Mouse (Mus musculus) CH12.LX (cell line): ENCODE results near the gene Cfdp1. TPM values are rescaled to one million over a fixed set of nuclear protein-coding genes. Genes with fewer than 3 reads are reported as not detected.

Source experiments
- DNase-seq: peaks from one replicate; pipeline ENCODE4 v3.0.0-alpha.2; 2013; ENCODE audit errors: extremely low read depth
- H3K27ac ChIP-seq: 2 replicates; pipeline ENCODE4 v1.5.1; 2012; ENCODE audit warnings: low read depth, mild to moderate bottlenecking, control low read depth, moderate library complexity; ENCODE audit not compliant: insufficient read depth
- H3K27me3 ChIP-seq: replicated peaks from 2 replicates; pipeline ENCODE3; 2012; ENCODE audit warnings: inconsistent platforms
- H3K36me3 ChIP-seq, 2 experiments: replicated peaks in 1 of 2; 2 replicates each; pipeline versions ENCODE3 to v1.6.1; 2012; ENCODE audit warnings: inconsistent platforms in 1 of 2, low read length in 1 of 2, mild to moderate bottlenecking in 1 of 2, mixed read lengths in 1 of 2, moderate library complexity in 1 of 2; ENCODE audit not compliant: control insufficient read depth in 1 of 2, insufficient read depth in 1 of 2
- H3K4me1 ChIP-seq, 2 experiments: 2 replicates each; pipeline ENCODE4 v1.6.1; 2012; ENCODE audit warnings: inconsistent platforms in 1 of 2, moderate library complexity in 1 of 2; ENCODE audit not compliant: insufficient read depth in 2 of 2, control insufficient read depth in 1 of 2
- H3K4me2 ChIP-seq: 2 replicates; pipeline ENCODE4 v1.6.1; 2012; ENCODE audit warnings: low read depth, mild to moderate bottlenecking, control low read depth; ENCODE audit not compliant: poor library complexity, insufficient read depth, severe bottlenecking
- H3K4me3 ChIP-seq, 3 experiments: fragments of 150-350 bp in 1 of 3; sonication (generic) in 1 of 3; replicated peaks in 1 of 3; 2 replicates each; pipeline versions ENCODE3 to v1.5.1; 2011 to 2012; ENCODE audit warnings: low read depth in 2 of 3, low read length in 2 of 3, mild to moderate bottlenecking in 2 of 3, moderate library complexity in 2 of 3, control low read depth in 1 of 3, improper control_type of control experiment in 1 of 3, inconsistent platforms in 1 of 3, mixed read lengths in 1 of 3; ENCODE audit not compliant: poor library complexity in 1 of 3
- H3K79me2 ChIP-seq: replicated peaks from 2 replicates; pipeline ENCODE4 v1.6.1; 2012; ENCODE audit warnings: mild to moderate bottlenecking, moderate library complexity; ENCODE audit not compliant: control insufficient read depth, poor library complexity, insufficient read depth, severe bottlenecking; ENCODE audit errors: extremely low read depth
- H3K9ac ChIP-seq: 2 replicates; pipeline ENCODE4 v1.6.1; 2012; ENCODE audit warnings: low read depth, mild to moderate bottlenecking, control low read depth, moderate library complexity; ENCODE audit not compliant: insufficient read depth
- H3K9me3 ChIP-seq: replicated peaks from 2 replicates; pipeline ENCODE3; 2012; ENCODE audit warnings: low read length, inconsistent platforms, mixed read lengths
- CHD2 ChIP-seq: IDR thresholded peaks from 2 replicates; pipeline ENCODE4 v1.6.1; 2011; ENCODE audit warnings: low read length, improper control_type of control experiment
- CTCF ChIP-seq, 2 experiments: IDR thresholded peaks in 1 of 2; conservative IDR thresholded peaks in 1 of 2; 2 replicates each; pipeline ENCODE4 v1.5.1; 2011 to 2012; ENCODE audit warnings: low read depth in 2 of 2, low read length in 2 of 2, improper control_type of control experiment in 1 of 2, inconsistent platforms in 1 of 2, mild to moderate bottlenecking in 1 of 2, moderate library complexity in 1 of 2
- ETS1 ChIP-seq: conservative IDR thresholded peaks from 2 replicates; pipeline ENCODE4 v1.6.1; 2012; ENCODE audit warnings: low read depth, mild to moderate bottlenecking, inconsistent platforms, low read length, improper control_type of control experiment, moderate library complexity
- HCFC1 ChIP-seq: IDR thresholded peaks from 2 replicates; pipeline ENCODE4 v1.6.1; 2012; ENCODE audit warnings: low read depth, mild to moderate bottlenecking, inconsistent platforms, low read length, improper control_type of control experiment
- IRF4 ChIP-seq: IDR thresholded peaks from 2 replicates; pipeline ENCODE4 v1.6.1; 2014; ENCODE audit warnings: low read depth, mild to moderate bottlenecking, inconsistent platforms, low read length, improper control_type of control experiment
- KAT2A ChIP-seq: IDR thresholded peaks from 2 replicates; pipeline ENCODE4 v1.6.1; 2012; ENCODE audit warnings: low read length, improper control_type of control experiment, inconsistent platforms; ENCODE audit not compliant: insufficient replicate concordance
- MAFK ChIP-seq: IDR thresholded peaks from 2 replicates; pipeline ENCODE4 v1.6.1; 2011; ENCODE audit warnings: low read length, improper control_type of control experiment; ENCODE audit not compliant: insufficient replicate concordance
- MAX ChIP-seq: IDR thresholded peaks from 2 replicates; pipeline ENCODE4 v1.6.1; 2011; ENCODE audit warnings: low read length, improper control_type of control experiment
- MAZ ChIP-seq: IDR thresholded peaks from 2 replicates; pipeline ENCODE4 v1.6.1; 2012; ENCODE audit warnings: low read depth, mild to moderate bottlenecking, inconsistent platforms, low read length, improper control_type of control experiment, moderate library complexity
- MEF2A ChIP-seq: IDR thresholded peaks from 2 replicates; pipeline ENCODE4 v1.6.1; 2014; ENCODE audit warnings: low read depth, mild to moderate bottlenecking, inconsistent platforms, low read length, improper control_type of control experiment, borderline replicate concordance
- MYC ChIP-seq: IDR thresholded peaks from 2 replicates; pipeline ENCODE4 v1.6.1; 2011; ENCODE audit warnings: low read depth, mild to moderate bottlenecking, improper control_type of control experiment, low read length
- NELFE ChIP-seq: IDR thresholded peaks from 2 replicates; pipeline ENCODE4 v1.6.1; 2011; ENCODE audit warnings: low read depth, low read length, improper control_type of control experiment
- NRF1 ChIP-seq: IDR thresholded peaks from 2 replicates; pipeline ENCODE4 v1.6.1; 2014; ENCODE audit warnings: low read depth, mild to moderate bottlenecking, inconsistent platforms, low read length, improper control_type of control experiment, moderate library complexity
- PAX5 ChIP-seq: IDR thresholded peaks from 2 replicates; pipeline ENCODE4 v1.6.1; 2012; ENCODE audit warnings: low read length, inconsistent platforms, mixed read lengths
- POLR2A ChIP-seq: IDR thresholded peaks from 2 replicates; pipeline ENCODE4 v1.6.1; 2011; ENCODE audit warnings: low read depth, mild to moderate bottlenecking, improper control_type of control experiment, low read length
- POLR2AphosphoS2 ChIP-seq: IDR thresholded peaks from 2 replicates; pipeline ENCODE4 v1.6.1; 2011; ENCODE audit warnings: low read depth, low read length, improper control_type of control experiment
- RAD21 ChIP-seq: IDR thresholded peaks from 2 replicates; pipeline ENCODE4 v1.6.1; 2011; ENCODE audit warnings: low read depth, mild to moderate bottlenecking, low read length, improper control_type of control experiment, moderate library complexity
- RCOR1 ChIP-seq: conservative IDR thresholded peaks from 2 replicates; pipeline ENCODE4 v1.6.1; 2012; ENCODE audit warnings: low read depth, mild to moderate bottlenecking, inconsistent platforms, low read length, improper control_type of control experiment
- TBP ChIP-seq: conservative IDR thresholded peaks from 2 replicates; pipeline ENCODE4 v1.6.1; 2011; ENCODE audit warnings: low read depth, low read length, improper control_type of control experiment
- TCF12 ChIP-seq: IDR thresholded peaks from 2 replicates; pipeline ENCODE4 v1.6.1; 2014; ENCODE audit warnings: low read depth, mild to moderate bottlenecking, inconsistent platforms, low read length, improper control_type of control experiment
- UBTF ChIP-seq: IDR thresholded peaks from 2 replicates; pipeline ENCODE4 v1.6.1; 2012; ENCODE audit warnings: low read depth, mild to moderate bottlenecking, inconsistent platforms, low read length, improper control_type of control experiment, moderate library complexity
- USF2 ChIP-seq: conservative IDR thresholded peaks from 2 replicates; pipeline ENCODE4 v1.6.1; 2011; ENCODE audit warnings: low read depth, low read length, improper control_type of control experiment
- ZNF384 ChIP-seq: IDR thresholded peaks from 2 replicates; pipeline ENCODE4 v1.6.1; 2012; ENCODE audit warnings: low read depth, low read length, improper control_type of control experiment, inconsistent platforms
- dilution Hi-C: fragments of 300-500 bp; cut with MboI; formaldehyde crosslinking; loops from 2 replicates; pipeline ENCODE4 v1.14.3; 2020; ENCODE audit warnings: low sequenced_read_pairs; ENCODE audit not compliant: extremely low pct_unique_long_range_greater_than_20kb, extremely low pct_ligation_motif_present
- in situ Hi-C: fragments of 300-500 bp; cut with MboI; formaldehyde crosslinking; loops from 3 replicates; pipeline ENCODE4 v1.14.3; 2019; ENCODE audit warnings: low sequenced_read_pairs, low pct_ligation_motif_present, low pct_unique_long_range_greater_than_20kb, mixed read lengths
- polyA plus RNA-seq: library from polyadenylated mRNA; unstranded; fragments of >175 nt; gene quantifications from 2 replicates; pipeline ENCODE4 v1.2.1, GENCODE M21; 2012; ENCODE audit warnings: low read depth; ENCODE audit not compliant: insufficient read length
- total RNA-seq, 2 experiments: library from RNA; depleted of rRNA; stranded (reverse); fragments of 300-350 nt in 1 of 2; fragments of >200 nt in 1 of 2; gene quantifications; 2 replicates each; pipeline ENCODE4 v1.2.3; 2012 to 2014

Gene Cfdp1
- total and polyA plus RNA-seq, 3 experiments = 113 to 210 (median 169) TPM

GRCm38 (mm10) chr8:111902080-111902479 is 48.0 kb upstream of the Cfdp1 start:
- peaks cover 7% of the 10 kb centered on the region for H3K27me3 ChIP-seq
- no peak overlapping the region for H3K9ac ChIP-seq

GRCm38 (mm10) chr8:111898586-111898985 is 44.5 kb upstream of the Cfdp1 start:
- H3K27ac ChIP-seq = no peak overlapping the region
- in situ Hi-C loops (no loop called here), dilution Hi-C loops (no loop called here)
- H3K4me2 ChIP-seq = no peak overlapping the region
- H3K9ac ChIP-seq = no peak overlapping the region
- no peak for DNase-seq
- H3K27me3 ChIP-seq = peaks cover 7% of the 10 kb centered on the region
- H3K36me3 ChIP-seq = no peaks in the 10 kb centered on the region
- H3K79me2 ChIP-seq = no peaks in the 10 kb centered on the region
- H3K4me1 ChIP-seq = peaks cover 4 to 13% of the 10 kb centered on the region in 2 experiments; a peak in 2 of 4 replicates
- H3K4me3 ChIP-seq = no peak overlapping the region
- TF ChIP-seq UBTF (no peak), MAX (no peak), KAT2A (no peak), ETS1 (no peak), RCOR1 (no peak), CHD2 (no peak), HCFC1 (no peak), TCF12 (no peak), USF2 (no peak), MEF2A (no peak), PAX5 (no peak), ZNF384 (no peak), POLR2AphosphoS2 (no peak), NELFE (no peak), POLR2A (no peak)
- no peaks in the 10 kb centered on the region for H3K9me3 ChIP-seq

More at GRCm38 (mm10) chr8:111902080-111902479, 48.0 kb upstream of the Cfdp1 start:
- dilution Hi-C loops = no loop called here
- Histone ChIP-seq H3K27ac (no peak overlapping the region), H3K36me3 (no peaks in the 10 kb centered on the region), H3K79me2 (no peaks in the 10 kb centered on the region), H3K4me1 (peaks cover 4 to 19% of the 10 kb centered on the region in 2 experiments; a peak in 3 of 4 replicates), H3K9me3 (no peaks in the 10 kb centered on the region), H3K4me3 (no peak overlapping the region), H3K4me2 (no peak overlapping the region)
- TF ChIP-seq CTCF (conservative IDR thresholded peaks at IDR 0.05 in 1 of 2, IDR thresholded peaks at IDR 0.05 in 1 of 2; ENCODE audit: low read depth in 2 of 2, low read length in 2 of 2) = no peak
- DNase-seq = no peak
- in situ Hi-C loops = no loop called here

- H3K9me3 ChIP-seq = no peaks in the 10 kb centered on the region
- no peak for DNase-seq
- H3K4me3 ChIP-seq = no peak overlapping the region
- in situ Hi-C loops (no loop called here), dilution Hi-C loops (no loop called here)
- no peaks in the 10 kb centered on the region for H3K79me2 ChIP-seq
- H3K4me2 ChIP-seq = no peak overlapping the region
- no peak for TF ChIP-seq CHD2
- TF ChIP-seq TBP = no peak
- TF ChIP-seq MEF2A = no peak
- no peak for TF ChIP-seq UBTF
- TF ChIP-seq HCFC1 = no peak
- no peak for TF ChIP-seq MYC
- no peak for TF ChIP-seq ETS1
- no peak for TF ChIP-seq MAFK
- no peak for TF ChIP-seq NRF1
- no peak for TF ChIP-seq MAZ
- TF ChIP-seq IRF4 = no peak
- TF ChIP-seq CTCF (conservative IDR thresholded peaks at IDR 0.05 in 1 of 2, IDR thresholded peaks at IDR 0.05 in 1 of 2; ENCODE audit: low read depth in 2 of 2, low read length in 2 of 2) = peak; percentile 24 to 44; a peak in 2 of 4 replicates
- peak; percentile 24 for TF ChIP-seq RAD21
- H3K36me3 ChIP-seq = no peaks in the 10 kb centered on the region
- H3K4me1 ChIP-seq = no peaks in the 10 kb centered on the region; a peak in 1 of 4 replicates
- no peak overlapping the region for H3K9ac ChIP-seq
- no peaks in the 10 kb centered on the region for H3K27me3 ChIP-seq
- no peak overlapping the region for H3K27ac ChIP-seq
Measured at GRCm38 (mm10) chr8:111894955-111895354, 40.9 kb upstream of the Cfdp1 start.
